Mouse (Mus musculus): ENCODE data around the gene Itga6. TPM values are rescaled to one million over a fixed set of nuclear protein-coding genes. Genes with fewer than 3 reads are reported as not detected.

Itga6 gene
- polyA plus RNA-seq, 1 experiment from 2014 or later = 45.0 TPM

- Histone ChIP-seq H3K4me3 (ENCODE audit: low read depth, low read length) (no peak overlapping the region), H3K9ac (replicated peaks; ENCODE audit: low read length) (no peak overlapping the region), H3K27ac (replicated peaks; ENCODE audit: low read depth, low read length) (no peak overlapping the region), H3K4me1 (ENCODE audit: control insufficient read depth, insufficient read depth, low read length) (peaks cover 1% of the 10 kb centered on the region; the same call in 1 of the 2 replicates), H3K36me3 (replicated peaks; ENCODE audit: control insufficient read depth, insufficient read depth, low read depth, low read length) (no peaks in the 10 kb centered on the region), H3K9me3 (replicated peaks; ENCODE audit: control insufficient read depth, low read length) (no peaks in the 10 kb centered on the region), H3K27me3 (ENCODE audit: control insufficient read depth, insufficient read depth, low read length) (no peaks in the 10 kb centered on the region), H3K4me2 (ENCODE audit: low read depth, low read length) (no peak overlapping the region)
- WGBS = 50% methylated on average over 10 of the region's 10 CpGs
- DNase-seq (ENCODE audit: low spot score) (peak; percentile 33), ATAC-seq (replicated peaks; ENCODE audit: insufficient number of reproducible peaks, low FRiP score, low TSS enrichment, low read depth) (no peak)
Observed at GRCm38 (mm10) chr2:71750087-71750453, 4.7 kb downstream of the Itga6 start.

DNA sequence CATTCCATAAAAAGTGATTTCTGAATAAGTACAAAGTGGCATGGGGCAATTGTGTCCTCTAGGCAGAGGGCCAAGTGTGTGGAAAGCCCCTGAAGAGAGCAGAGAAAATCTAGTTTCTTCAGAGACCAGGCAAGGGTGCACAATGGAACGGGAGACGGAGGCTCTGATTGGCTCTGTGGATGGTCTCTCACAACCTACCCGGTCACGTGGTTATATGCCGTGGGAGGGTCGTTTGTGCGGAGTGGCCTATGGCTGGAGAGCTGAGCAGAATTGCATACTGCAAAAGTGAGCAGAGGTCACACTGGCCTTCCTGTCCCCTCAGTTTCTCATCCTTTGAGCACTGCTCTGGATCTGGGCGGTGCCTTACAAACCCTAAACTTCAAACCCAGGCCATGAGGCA is 5.9 kb downstream of the Itga6 start:
- H3K36me3 ChIP-seq (replicated peaks; ENCODE audit: control insufficient read depth, insufficient read depth, low read depth, low read length) = no peaks in the 10 kb centered on the region
- H3K27me3 ChIP-seq (ENCODE audit: control insufficient read depth, insufficient read depth, low read length) = no peaks in the 10 kb centered on the region
- WGBS = 79% methylated on average over 8 of the region's 8 CpGs
- no peak overlapping the region for H3K4me3 ChIP-seq (ENCODE audit: low read depth, low read length)
- no peaks in the 10 kb centered on the region for H3K4me1 ChIP-seq (ENCODE audit: control insufficient read depth, insufficient read depth, low read length)
- H3K27ac ChIP-seq (replicated peaks; ENCODE audit: low read depth, low read length) = no peak overlapping the region
- no peak overlapping the region for H3K9ac ChIP-seq (replicated peaks; ENCODE audit: low read length)
- no peak overlapping the region for H3K4me2 ChIP-seq (ENCODE audit: low read depth, low read length)
- no peak for DNase-seq (ENCODE audit: low spot score)
- H3K9me3 ChIP-seq (replicated peaks; ENCODE audit: control insufficient read depth, low read length) = no peaks in the 10 kb centered on the region
- no peak; the same call in 1 of the 2 replicates for ATAC-seq (replicated peaks; ENCODE audit: insufficient number of reproducible peaks, low FRiP score, low TSS enrichment, low read depth)

DNA sequence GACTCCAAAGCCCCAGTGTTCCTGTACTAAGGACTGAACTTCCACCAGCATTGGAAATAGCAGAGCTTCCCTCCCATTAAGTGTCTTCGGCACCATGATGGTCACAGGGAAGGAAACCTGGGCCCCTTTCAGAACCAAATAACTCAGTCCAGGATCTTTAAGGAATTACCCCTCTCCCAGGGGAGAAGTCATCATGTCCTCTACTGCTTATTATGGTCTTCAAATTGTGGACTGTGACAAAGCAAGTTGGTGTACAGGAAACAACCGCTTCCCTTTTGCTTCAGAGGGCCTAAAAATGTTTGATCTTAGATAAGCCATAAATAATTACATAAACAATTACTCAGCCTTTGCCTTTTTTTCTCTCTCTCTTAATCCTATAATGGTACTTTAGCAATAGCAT is 6.4 kb downstream of the Itga6 start:
- Histone ChIP-seq H3K4me2 (ENCODE audit: low read depth, low read length) (no peak overlapping the region), H3K27me3 (ENCODE audit: control insufficient read depth, insufficient read depth, low read length) (no peaks in the 10 kb centered on the region), H3K9me3 (replicated peaks; ENCODE audit: control insufficient read depth, low read length) (no peaks in the 10 kb centered on the region), H3K9ac (replicated peaks; ENCODE audit: low read length) (no peak overlapping the region), H3K27ac (replicated peaks; ENCODE audit: low read depth, low read length) (no peak overlapping the region), H3K36me3 (replicated peaks; ENCODE audit: control insufficient read depth, insufficient read depth, low read depth, low read length) (no peaks in the 10 kb centered on the region), H3K4me1 (ENCODE audit: control insufficient read depth, insufficient read depth, low read length) (no peaks in the 10 kb centered on the region), H3K4me3 (ENCODE audit: low read depth, low read length) (no peak overlapping the region)
- no peak for ATAC-seq (replicated peaks; ENCODE audit: insufficient number of reproducible peaks, low FRiP score, low TSS enrichment, low read depth)
- WGBS = 63% methylated on average over 2 of the region's 2 CpGs
- no peak for DNase-seq (ENCODE audit: low spot score)

GRCm38 (mm10) chr2:71752383-71752782 is 7.0 kb downstream of the Itga6 start:
- no peak overlapping the region for H3K27ac ChIP-seq (replicated peaks; ENCODE audit: low read depth, low read length)
- H3K4me3 ChIP-seq (ENCODE audit: low read depth, low read length) = no peak overlapping the region
- H3K27me3 ChIP-seq (ENCODE audit: control insufficient read depth, insufficient read depth, low read length) = no peaks in the 10 kb centered on the region
- WGBS = 86% methylated on average over 2 of the region's 2 CpGs
- H3K36me3 ChIP-seq (replicated peaks; ENCODE audit: control insufficient read depth, insufficient read depth, low read depth, low read length) = no peaks in the 10 kb centered on the region
- H3K4me2 ChIP-seq (ENCODE audit: low read depth, low read length) = no peak overlapping the region
- H3K9ac ChIP-seq (replicated peaks; ENCODE audit: low read length) = no peak overlapping the region
- H3K4me1 ChIP-seq (ENCODE audit: control insufficient read depth, insufficient read depth, low read length) = no peaks in the 10 kb centered on the region
- no peak for DNase-seq (ENCODE audit: low spot score)
- H3K9me3 ChIP-seq (replicated peaks; ENCODE audit: control insufficient read depth, low read length) = no peaks in the 10 kb centered on the region
- ATAC-seq (replicated peaks; ENCODE audit: insufficient number of reproducible peaks, low FRiP score, low TSS enrichment, low read depth) = no peak

DNA sequence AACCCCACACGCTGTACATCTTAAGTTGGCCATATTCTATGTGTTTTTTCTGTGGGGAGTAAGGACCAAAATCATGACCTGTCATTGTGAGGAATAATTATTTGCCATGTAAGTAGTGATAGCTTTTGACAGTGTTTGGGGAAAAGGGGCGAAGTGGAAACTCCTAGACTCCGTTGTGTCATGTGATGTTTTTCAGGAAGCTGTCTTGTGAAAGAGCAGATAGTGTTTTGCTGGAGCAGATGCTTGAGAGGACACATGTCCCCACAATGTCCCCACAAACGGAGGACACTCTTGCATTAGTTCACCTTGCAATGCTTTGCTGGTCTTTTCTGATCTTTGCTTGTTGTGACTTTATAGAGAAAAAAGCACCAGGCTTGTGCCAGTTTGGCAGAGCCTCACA is 7.7 kb downstream of the Itga6 start:
- ATAC-seq (replicated peaks; ENCODE audit: insufficient number of reproducible peaks, low FRiP score, low TSS enrichment, low read depth) (no peak), DNase-seq (ENCODE audit: low spot score) (no peak)
- Histone ChIP-seq H3K27ac (replicated peaks; ENCODE audit: low read depth, low read length) (no peak overlapping the region), H3K4me2 (ENCODE audit: low read depth, low read length) (no peak overlapping the region), H3K4me3 (ENCODE audit: low read depth, low read length) (no peak overlapping the region), H3K36me3 (replicated peaks; ENCODE audit: control insufficient read depth, insufficient read depth, low read depth, low read length) (no peaks in the 10 kb centered on the region), H3K9me3 (replicated peaks; ENCODE audit: control insufficient read depth, low read length) (no peaks in the 10 kb centered on the region), H3K4me1 (ENCODE audit: control insufficient read depth, insufficient read depth, low read length) (no peaks in the 10 kb centered on the region), H3K27me3 (ENCODE audit: control insufficient read depth, insufficient read depth, low read length) (no peaks in the 10 kb centered on the region), H3K9ac (replicated peaks; ENCODE audit: low read length) (no peak overlapping the region)
- 80% methylated on average over 4 of the region's 4 CpGs for WGBS

- Histone ChIP-seq H3K27me3 (ENCODE audit: control insufficient read depth, insufficient read depth, low read length) (no peaks in the 10 kb centered on the region), H3K9me3 (replicated peaks; ENCODE audit: control insufficient read depth, low read length) (no peaks in the 10 kb centered on the region), H3K4me3 (ENCODE audit: low read depth, low read length) (no peak overlapping the region), H3K36me3 (replicated peaks; ENCODE audit: control insufficient read depth, insufficient read depth, low read depth, low read length) (no peaks in the 10 kb centered on the region), H3K27ac (replicated peaks; ENCODE audit: low read depth, low read length) (no peak overlapping the region), H3K4me2 (ENCODE audit: low read depth, low read length) (no peak overlapping the region), H3K4me1 (ENCODE audit: control insufficient read depth, insufficient read depth, low read length) (no peaks in the 10 kb centered on the region), H3K9ac (replicated peaks; ENCODE audit: low read length) (no peak overlapping the region)
- ATAC-seq (replicated peaks; ENCODE audit: insufficient number of reproducible peaks, low FRiP score, low TSS enrichment, low read depth) (no peak), DNase-seq (ENCODE audit: low spot score) (no peak)
- WGBS = 88% methylated on average over 4 of the region's 4 CpGs
Observed at GRCm38 (mm10) chr2:71755748-71756147, 10.3 kb downstream of the Itga6 start.

DNA sequence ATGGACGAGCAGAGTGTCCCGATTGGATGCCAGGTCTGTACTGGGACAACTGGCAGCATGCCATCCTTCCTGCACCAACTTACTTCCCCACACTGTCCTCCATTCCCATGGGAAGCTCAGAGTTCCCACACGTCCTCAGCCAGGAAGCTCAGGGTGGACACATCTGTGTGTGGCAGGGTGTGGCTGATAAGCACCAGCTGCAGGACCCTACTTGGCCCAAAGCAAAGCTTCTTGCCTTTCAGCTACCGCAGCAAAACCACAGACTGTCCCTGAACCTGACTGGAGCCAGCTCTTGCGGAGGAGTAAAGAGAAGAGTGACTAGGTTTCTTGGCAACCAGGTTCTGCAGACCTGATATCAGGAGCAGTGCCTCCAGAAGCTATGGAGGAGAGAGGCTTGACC is 11.7 kb downstream of the Itga6 start:
- Histone ChIP-seq H3K9ac (replicated peaks; ENCODE audit: low read length) (no peak overlapping the region), H3K27me3 (ENCODE audit: control insufficient read depth, insufficient read depth, low read length) (no peaks in the 10 kb centered on the region), H3K9me3 (replicated peaks; ENCODE audit: control insufficient read depth, low read length) (no peaks in the 10 kb centered on the region), H3K4me2 (ENCODE audit: low read depth, low read length) (no peak overlapping the region), H3K4me1 (ENCODE audit: control insufficient read depth, insufficient read depth, low read length) (no peaks in the 10 kb centered on the region), H3K36me3 (replicated peaks; ENCODE audit: control insufficient read depth, insufficient read depth, low read depth, low read length) (no peaks in the 10 kb centered on the region), H3K27ac (replicated peaks; ENCODE audit: low read depth, low read length) (no peak overlapping the region), H3K4me3 (ENCODE audit: low read depth, low read length) (no peak overlapping the region)
- 70% methylated on average over 5 of the region's 5 CpGs for WGBS
- no peak for DNase-seq (ENCODE audit: low spot score)
- ATAC-seq (replicated peaks; ENCODE audit: insufficient number of reproducible peaks, low FRiP score, low TSS enrichment, low read depth) = no peak

- 48% methylated on average over 19 of the region's 19 CpGs for WGBS
- Histone ChIP-seq H3K4me2 (ENCODE audit: low read depth, low read length) (no peak overlapping the region), H3K27me3 (ENCODE audit: control insufficient read depth, insufficient read depth, low read length) (no peaks in the 10 kb centered on the region), H3K4me1 (ENCODE audit: control insufficient read depth, insufficient read depth, low read length) (no peaks in the 10 kb centered on the region), H3K9me3 (replicated peaks; ENCODE audit: control insufficient read depth, low read length) (no peaks in the 10 kb centered on the region), H3K36me3 (replicated peaks; ENCODE audit: control insufficient read depth, insufficient read depth, low read depth, low read length) (no peaks in the 10 kb centered on the region), H3K9ac (replicated peaks; ENCODE audit: low read length) (no peak overlapping the region), H3K4me3 (ENCODE audit: low read depth, low read length) (no peak overlapping the region), H3K27ac (replicated peaks; ENCODE audit: low read depth, low read length) (no peak overlapping the region)
- DNase-seq (ENCODE audit: low spot score) (no peak), ATAC-seq (replicated peaks; ENCODE audit: insufficient number of reproducible peaks, low FRiP score, low TSS enrichment, low read depth) (no peak)
Observed at GRCm38 (mm10) chr2:71758591-71759531, 13.4 kb downstream of the Itga6 start.

Measured in embryonic facial prominence, embryonic 11.5 days (tissue).